ENCODE assay signal across 16 mouse cellular contexts in genomic region chr5:100582435-100582826, GRCm38 (mm10). TPM values are rescaled to one million over a fixed set of nuclear protein-coding genes. Genes with fewer than 3 reads are reported as not detected.
DNase-seq lines count a peak whose midpoint lies in the region; ATAC-seq lines count a peak whose summit lies in the region.
"Had no signal": no experiment of that assay in that cellular context is flagged by ENCODE, and none has a peak within 500 bp of the region (broad histone marks: within the 10 kb centered on the region; RNA-seq: fewer than 3 reads in every experiment).

No protein-coding gene starts in this region.

- peak; percentile 66 for ATAC-seq in megakaryocyte, adult 5-6 weeks (ENCODE audit: poor library complexity, severe bottlenecking)
- ATAC-seq: activated CD4-positive, CD25-positive, alpha-beta regulatory T cell, adult 4 months; forebrain, embryonic 15.5 days; midbrain, embryonic 15.5 days had no signal

- DNase-seq in layer of hippocampus, adult 9-11 months, result peak; percentile 30
- no peak for DNase-seq in layer of hippocampus, postnatal 10 days (ENCODE audit: low spot score in 2 of 2)
- DNase-seq in 3T3-L1 (ENCODE audit: low read depth, low spot score) (peak; percentile 49), MEL-GATA-1-ER (ENCODE audit: extremely low read depth, low read depth) (peak; percentile 84)
- no peak for DNase-seq in adrenal gland, postnatal 4 days (ENCODE audit: low spot score in 2 of 2)
- DNase-seq in right cerebral cortex, adult 18-20 months, result no peak
- no peak for DNase-seq in heart, postnatal 4 days
- DNase-seq: cerebellum, postnatal 14 days; gastrocnemius, postnatal 25 days; kidney, adult 11 months; retina, postnatal 1 day had no signal

RNA-seq across cellular contexts. Expression of gene Plac8, which starts 10.4 kb away (rescaled TPM):
- not detected for total RNA-seq in layer of hippocampus, postnatal 10 days (2021)
- 1,942 and 2,045 TPM in 2 replicates for total RNA-seq in megakaryocyte, adult 5-6 weeks (2015)
- total RNA-seq in megakaryocyte, adult 5-6 weeks (2017), result 1,369 and 1,731 TPM in 2 replicates
- total RNA-seq in adrenal gland, postnatal 4 days (2021), result 10 to 100 TPM; 16.7 to 21.5 TPM
- 1 to 10 TPM; 2.8 to 3.0 TPM for total RNA-seq in heart, postnatal 4 days (2021)
- total RNA-seq: layer of hippocampus, adult 18-20 months had no signal

Comparison
In these comparisons a context has a peak if more than half of its experiments do, and no peak if none do; other contexts are left out.
1. DNase-seq: peak in layer of hippocampus, adult 9-11 months (single experiment), 3T3-L1 (single experiment) and MEL-GATA-1-ER (single experiment); none in layer of hippocampus, postnatal 10 days (0 of 2), adrenal gland, postnatal 4 days (0 of 2), right cerebral cortex, adult 18-20 months (single experiment) and heart, postnatal 4 days (single experiment).
2. RNA of gene Plac8, which starts 10.4 kb away (total RNA-seq): 1,369 to 2,045 TPM in megakaryocyte, adult 5-6 weeks; 16.7 to 21.5 TPM in adrenal gland, postnatal 4 days, 2.8 to 3.0 TPM in heart, postnatal 4 days and not detected in layer of hippocampus, postnatal 10 days; every median in the first group is over 10 times any median in the second.